Mouse (Mus musculus) kidney, embryonic 16.5 days (tissue): ENCODE measurements around the gene Ifi47. TPM values are rescaled to one million over a fixed set of nuclear protein-coding genes. Genes with fewer than 3 reads are reported as not detected.

ENCODE experiments used
- ATAC-seq: fragments of 200-750 bp; cut with Nextera tagmentation; 2 replicates; pipeline ENCODE4 v1.8.0; 2017; ENCODE audit warnings: moderate TSS enrichment; ENCODE audit not compliant: low FRiP score, low TSS enrichment
- H3K27ac ChIP-seq: fragments of 300-500 bp; sonication (generic); 2 replicates; pipeline ENCODE4 v1.5.1; 2014; ENCODE audit warnings: low read length
- H3K27me3 ChIP-seq: fragments of 300-500 bp; sonication (generic); 2 replicates; pipeline ENCODE4 v1.6.1; 2014; ENCODE audit warnings: low read length, control low read depth, mixed read lengths; ENCODE audit not compliant: insufficient read depth
- H3K36me3 ChIP-seq: fragments of 300-500 bp; sonication (generic); 2 replicates; pipeline ENCODE4 v1.6.1; 2014; ENCODE audit warnings: low read length, control low read depth, mixed read lengths; ENCODE audit not compliant: insufficient read depth
- H3K4me1 ChIP-seq: fragments of 300-500 bp; sonication (generic); 2 replicates; pipeline ENCODE4 v1.6.1; 2014; ENCODE audit warnings: low read length, control low read depth, mixed read lengths; ENCODE audit not compliant: insufficient read depth
- H3K4me2 ChIP-seq: fragments of 300-500 bp; sonication (generic); replicated peaks from 2 replicates; pipeline ENCODE4 v1.6.1; 2014; ENCODE audit warnings: low read depth, low read length
- H3K4me3 ChIP-seq: fragments of 300-500 bp; sonication (generic); 2 replicates; pipeline ENCODE4 v1.5.1; 2014; ENCODE audit warnings: mild to moderate bottlenecking, low read length
- H3K9ac ChIP-seq: fragments of 300-500 bp; sonication (generic); replicated peaks from 2 replicates; pipeline ENCODE4 v1.6.1; 2014; ENCODE audit warnings: low read length
- H3K9me3 ChIP-seq: fragments of 300-500 bp; sonication (generic); 2 replicates; pipeline ENCODE4 v1.6.1; 2016; ENCODE audit warnings: low read length, control low read depth
- WGBS: fragments of 180-500 bp; shearing (Covaris S2); extraction: QIAGEN DNeasy Blood & Tissue Kit; methylation state at CpG from one replicate; pipeline ENCODE4 v1.1.7; 2014; 5-methylcytosine and 5-hydroxymethylcytosine counted together
- polyA plus RNA-seq: library from polyadenylated mRNA; unstranded; fragments of >200 nt; fragmentation: Nextera tagmentation; extraction: Ambion mirVana; gene quantifications from 2 replicates; pipeline ENCODE4 v1.2.1, GENCODE M21; 2015

The Ifi47 gene
- polyA plus RNA-seq, 1 experiment from 2014 or later = 2.6 TPM

GRCm38 (mm10) chr11:49119635-49120034 is 43.2 kb downstream of the Ifi47 start:
- 72% methylated on average over 3 of the region's 3 CpGs for WGBS
- H3K4me3 ChIP-seq = no peak overlapping the region
- H3K9me3 ChIP-seq = no peaks in the 10 kb centered on the region
- no peak overlapping the region for H3K27ac ChIP-seq
- H3K4me1 ChIP-seq = no peaks in the 10 kb centered on the region
- H3K27me3 ChIP-seq = no peaks in the 10 kb centered on the region
- H3K9ac ChIP-seq = no peak overlapping the region
- H3K4me2 ChIP-seq = no peak overlapping the region
- no peak for ATAC-seq
- H3K36me3 ChIP-seq = no peaks in the 10 kb centered on the region

- Histone ChIP-seq H3K4me2 (no peak overlapping the region), H3K27ac (no peak overlapping the region), H3K9me3 (no peaks in the 10 kb centered on the region), H3K27me3 (no peaks in the 10 kb centered on the region), H3K36me3 (no peaks in the 10 kb centered on the region), H3K9ac (no peak overlapping the region), H3K4me1 (no peaks in the 10 kb centered on the region), H3K4me3 (no peak overlapping the region)
- 89% methylated on average over 2 of the region's 2 CpGs for WGBS
- no peak for ATAC-seq
Measured at GRCm38 (mm10) chr11:49124169-49124568, 47.8 kb downstream of the Ifi47 start.

GRCm38 (mm10) chr11:49141974-49142373 is 65.6 kb downstream of the Ifi47 start, which contains the start of gene Olfr1395:
Gene Olfr1395 (plus strand): TSS chr11:49142274.
- ATAC-seq = no peak
- Histone ChIP-seq H3K36me3 (no peaks in the 10 kb centered on the region), H3K4me3 (no peak within 1 kb of the TSS), H3K27me3 (no peaks in the 10 kb centered on the region), H3K9me3 (no peaks in the 10 kb centered on the region), H3K9ac (no peak within 1 kb of the TSS), H3K27ac (no peak within 1 kb of the TSS), H3K4me1 (no peaks in the 10 kb centered on the region; the same call in 1 of the 2 replicates), H3K4me2 (no peak within 1 kb of the TSS)
- WGBS = 89% methylated on average over 6 of the region's 6 CpGs

Other genes with a start within 250 kb of the Ifi47 start
- 0.86 and 1.2 TPM in 2 replicates for gene Gm12184, start 249.9 kb upstream of the Ifi47 start, polyA plus RNA-seq
- gene Irgm1, start 204.9 kb upstream of the Ifi47 start, polyA plus RNA-seq = 17.0 and 18.3 TPM in 2 replicates
- 0.09 and 0.21 TPM in 2 replicates for gene Gm5431, start 174.4 kb upstream of the Ifi47 start, polyA plus RNA-seq
- gene Psme2b, start 130.4 kb upstream of the Ifi47 start, polyA plus RNA-seq = 3.8 and 6.9 TPM in 2 replicates
- 0.08 TPM in 1 of 2 replicates, not detected in the other for gene Olfr56, start 97.7 kb upstream of the Ifi47 start, polyA plus RNA-seq
- gene 9930111J21Rik1, start 97.2 kb upstream of the Ifi47 start, polyA plus RNA-seq = 0.54 and 0.76 TPM in 2 replicates
- gene Gm12185, start 84.4 kb upstream of the Ifi47 start, polyA plus RNA-seq = 0.03 TPM in 1 of 2 replicates, not detected in the other
- 0.49 and 0.50 TPM in 2 replicates for gene Tgtp1, start 82.4 kb upstream of the Ifi47 start, polyA plus RNA-seq
- gene 9930111J21Rik2, start 25.3 kb upstream of the Ifi47 start, polyA plus RNA-seq = 0.60 and 0.98 TPM in 2 replicates
- gene Tgtp2, start 12.4 kb upstream of the Ifi47 start, polyA plus RNA-seq = 0.24 and 0.42 TPM in 2 replicates
- gene Olfr1396, start 38.3 kb downstream of the Ifi47 start, polyA plus RNA-seq = 0.12 TPM in 1 of 2 replicates, not detected in the other
- not detected in 2 replicates for gene Olfr1395, start 65.7 kb downstream of the Ifi47 start, polyA plus RNA-seq
- not detected in 2 replicates for gene Olfr1394, start 77.8 kb downstream of the Ifi47 start, polyA plus RNA-seq
- 4.4 and 4.6 TPM in 2 replicates for gene Btnl9, start 110.6 kb downstream of the Ifi47 start, polyA plus RNA-seq
- 45.6 and 46.3 TPM in 2 replicates for gene Zfp62, start 126.7 kb downstream of the Ifi47 start, polyA plus RNA-seq
- 88.9 and 91.9 TPM in 2 replicates for gene Mgat1, start 167.6 kb downstream of the Ifi47 start, polyA plus RNA-seq
- gene Olfr1393, start 201.7 kb downstream of the Ifi47 start, polyA plus RNA-seq = not detected in 2 replicates
- gene Olfr1392, start 208.7 kb downstream of the Ifi47 start, polyA plus RNA-seq = not detected in 2 replicates
- not detected in 2 replicates for gene Olfr10, start 228.2 kb downstream of the Ifi47 start, polyA plus RNA-seq
- gene Olfr1391, start 246.2 kb downstream of the Ifi47 start, polyA plus RNA-seq = not detected in 2 replicates